Mouse (Mus musculus) gastrocnemius, postnatal 14 days (tissue): ENCODE measurements around the gene Ankrd55. TPM values are rescaled to one million over a fixed set of nuclear protein-coding genes. Genes with fewer than 3 reads are reported as not detected.
A peak's percentile ranks its signal among the peaks of the same experiment; 100 is the strongest.
"Not testable (repeated sequence)": the region's sequence is repeated elsewhere in the genome, so short reads cannot be mapped to it uniquely, and the experiment has no call there.

Experiments
- DNase-seq: peaks from one replicate; pipeline ENCODE4 v3.0.0; 2021; ENCODE audit warnings: mixed read lengths
- intact Hi-C: fragments of 180-260 bp; cut with DNase I; formaldehyde crosslinking; loops from one replicate; pipeline ENCODE4 v1.15.1; 2025; ENCODE audit warnings: low total_unique reads
- total RNA-seq, 2 experiments: library from RNA; stranded (reverse); gene quantifications; 2 replicates each; pipeline ENCODE4 v1.2.3; 2021

Gene Ankrd55
- total RNA-seq, 2 experiments from 2014 or later, result 0.09 TPM; not detected in 1

GRCm38 (mm10) chr13:112289981-112290380 lies 1.7 kb downstream of the Ankrd55 start:
- DNase-seq, result no peak
- intact Hi-C loops, result no loop called here

- intact Hi-C loops, result no loop called here
- DNase-seq, result no peak
These were observed 4.2 kb downstream of the Ankrd55 start for GRCm38 (mm10) chr13:112292489-112292888.

- intact Hi-C loops, result no loop called here
- DNase-seq, result no peak
These were observed 4.8 kb downstream of the Ankrd55 start for GRCm38 (mm10) chr13:112293092-112293491.

GRCm38 (mm10) chr13:112294446-112294845 lies 6.2 kb downstream of the Ankrd55 start:
- intact Hi-C loops, result no loop called here

GRCm38 (mm10) chr13:112297781-112298180 lies 9.5 kb downstream of the Ankrd55 start:
- peak; percentile 42 for DNase-seq
- intact Hi-C loops, result no loop called here

More at GRCm38 (mm10) chr13:112294446-112294845, 6.2 kb downstream of the Ankrd55 start:
- no peak for DNase-seq

- no peak for DNase-seq
- intact Hi-C loops, result no loop called here
These were observed 15.2 kb downstream of the Ankrd55 start for GRCm38 (mm10) chr13:112303429-112303828.

GRCm38 (mm10) chr13:112308672-112309071 lies 20.4 kb downstream of the Ankrd55 start:
- intact Hi-C loops, result loop anchor here (5.0 kb wide), 1 partner anchor 204 kb away; no protein-coding TSS in a partner anchor
- peak; percentile 33 for DNase-seq

GRCm38 (mm10) chr13:112311611-112312010 lies 23.4 kb downstream of the Ankrd55 start:
- DNase-seq, intact Hi-C loops: not testable (repeated sequence)

GRCm38 (mm10) chr13:112315442-112315841 lies 27.2 kb downstream of the Ankrd55 start:
- intact Hi-C loops, result no loop called here

GRCm38 (mm10) chr13:112316622-112317482 lies 28.6 kb downstream of the Ankrd55 start:
- DNase-seq, result no peak
- intact Hi-C loops, result no loop called here

More at GRCm38 (mm10) chr13:112315442-112315841, 27.2 kb downstream of the Ankrd55 start:
- DNase-seq, result no peak

- intact Hi-C loops, result no loop called here
- DNase-seq, result no peak
These were observed 29.9 kb downstream of the Ankrd55 start for GRCm38 (mm10) chr13:112318124-112318523.

GRCm38 (mm10) chr13:112323591-112324266 lies 35.5 kb downstream of the Ankrd55 start:
- intact Hi-C loops, result no loop called here
- no peak for DNase-seq

- intact Hi-C loops, result no loop called here
- DNase-seq, result no peak
These were observed 36.9 kb downstream of the Ankrd55 start for GRCm38 (mm10) chr13:112325126-112325525.

- intact Hi-C loops, result no loop called here
- DNase-seq, result no peak
These were observed 38.2 kb downstream of the Ankrd55 start for GRCm38 (mm10) chr13:112326403-112326802.

GRCm38 (mm10) chr13:112326977-112327376 lies 38.7 kb downstream of the Ankrd55 start:
- intact Hi-C loops, result no loop called here
- DNase-seq, result no peak

GRCm38 (mm10) chr13:112327511-112327910 lies 39.3 kb downstream of the Ankrd55 start:
- DNase-seq, result no peak
- intact Hi-C loops, result no loop called here

- no peak for DNase-seq
- intact Hi-C loops, result no loop called here
These were observed 42.0 kb downstream of the Ankrd55 start for GRCm38 (mm10) chr13:112330257-112330656.

- intact Hi-C loops, result no loop called here
- DNase-seq, result no peak
These were observed 42.8 kb downstream of the Ankrd55 start for GRCm38 (mm10) chr13:112330919-112331681.

- intact Hi-C loops, result no loop called here
- no peak for DNase-seq
These were observed 43.4 kb downstream of the Ankrd55 start for GRCm38 (mm10) chr13:112331682-112332061.

GRCm38 (mm10) chr13:112335531-112335930 lies 47.3 kb downstream of the Ankrd55 start:
- peak; percentile 42 for DNase-seq
- intact Hi-C loops, result no loop called here
